Mouse (Mus musculus): Measurements from ENCODE around the gene Gm21083.
"Not testable (repeated sequence)": the region's sequence is repeated elsewhere in the genome, so short reads cannot be mapped to it uniquely, and the experiment has no call there.

Gene Gm21083

GRCm38 (mm10) chr5:15630068-15630467 is 52.9 kb downstream of the Gm21083 start:
- not testable (repeated sequence) for DNase-seq
